Mouse (Mus musculus) forebrain, postnatal 0 days (tissue): Measurements from ENCODE around the gene Rbfox3. TPM values are rescaled to one million over a fixed set of nuclear protein-coding genes. Genes with fewer than 3 reads are reported as not detected.
"Not testable (repeated sequence)": the region's sequence is repeated elsewhere in the genome, so short reads cannot be mapped to it uniquely, and the experiment has no call there.

Experiments used
- ATAC-seq: fragments of 200-750 bp; cut with Nextera tagmentation; 2 replicates; pipeline ENCODE4 v1.8.0; 2017; ENCODE audit warnings: mild to moderate bottlenecking, moderate library complexity
- DNase-seq: peaks from one replicate; pipeline ENCODE4 v3.0.0-alpha.2; 2015
- H3K27ac ChIP-seq: fragments of 300-500 bp; sonication (generic); 2 replicates; pipeline ENCODE4 v1.5.1; 2014; ENCODE audit warnings: low read depth, mild to moderate bottlenecking, antibody characterized with exemption, low read length, moderate library complexity, mixed read lengths
- H3K27me3 ChIP-seq: fragments of 300-500 bp; sonication (generic); 2 replicates; pipeline ENCODE4 v1.6.1; 2014; ENCODE audit warnings: mild to moderate bottlenecking, low read length, mixed read lengths; ENCODE audit not compliant: insufficient read depth
- H3K36me3 ChIP-seq: fragments of 300-500 bp; sonication (generic); 2 replicates; pipeline ENCODE4 v1.6.1; 2014; ENCODE audit warnings: mild to moderate bottlenecking, moderate library complexity; ENCODE audit not compliant: insufficient read depth
- H3K4me1 ChIP-seq: fragments of 300-500 bp; sonication (generic); 2 replicates; pipeline ENCODE4 v1.6.1; 2014; ENCODE audit warnings: antibody characterized with exemption; ENCODE audit not compliant: insufficient read depth
- H3K4me2 ChIP-seq: fragments of 300-500 bp; sonication (generic); 2 replicates; pipeline ENCODE4 v1.6.1; 2014; ENCODE audit warnings: low read depth, mild to moderate bottlenecking, moderate library complexity
- H3K4me3 ChIP-seq: fragments of 300-500 bp; sonication (generic); 2 replicates; pipeline ENCODE4 v1.5.1; 2014; ENCODE audit warnings: low read depth, low read length, mixed read lengths
- H3K9ac ChIP-seq: fragments of 300-500 bp; sonication (generic); 2 replicates; pipeline ENCODE4 v1.6.1; 2014; ENCODE audit warnings: mild to moderate bottlenecking
- H3K9me3 ChIP-seq: fragments of 300-500 bp; sonication (generic); 2 replicates; pipeline ENCODE4 v1.6.1; 2016; ENCODE audit warnings: low read length
- CTCF ChIP-seq: sonication (generic); IDR thresholded peaks from 2 replicates; pipeline ENCODE4 v1.5.1; 2016; ENCODE audit warnings: antibody characterized with exemption, control low read depth, low read depth
- WGBS: fragments of 180-500 bp; shearing (Covaris S2); extraction: QIAGEN DNeasy Blood & Tissue Kit; methylation state at CpG from one replicate; pipeline ENCODE4 v1.1.7; 2014; 5-methylcytosine and 5-hydroxymethylcytosine counted together
- polyA plus RNA-seq: library from polyadenylated mRNA; unstranded; fragments of >200 nt; fragmentation: Nextera tagmentation; extraction: Ambion mirVana; gene quantifications from 2 replicates; pipeline ENCODE4 v1.2.1, GENCODE M21; 2015
- total RNA-seq: library from RNA; depleted of rRNA; stranded (reverse); fragments of >200 nt; gene quantifications from 2 replicates; pipeline ENCODE4 v1.2.3, GENCODE M21; 2014

The Rbfox3 gene
- total and polyA plus RNA-seq, 2 experiments from 2014 or later: 37.3 to 82.3 TPM

DNA sequence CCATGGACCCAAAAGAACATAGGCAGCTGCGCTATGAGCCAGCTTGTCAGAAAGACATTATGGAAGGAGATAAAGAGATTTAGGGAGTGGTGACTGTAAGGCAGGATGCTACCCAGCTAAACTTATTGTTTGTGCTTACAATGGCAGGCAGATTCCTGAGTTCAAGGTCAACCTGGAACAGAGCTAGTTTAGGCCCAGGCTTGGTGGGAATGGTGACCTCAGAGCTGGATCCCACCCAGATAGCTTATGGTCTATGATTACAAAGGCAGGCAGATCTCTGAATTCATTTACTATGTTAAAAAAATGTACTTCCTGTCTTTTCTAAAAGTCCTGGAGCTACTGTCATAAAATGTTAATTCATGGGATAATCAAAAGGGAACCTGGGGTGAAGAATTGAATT, 123.3 kb downstream of the Rbfox3 start:
- Histone ChIP-seq H3K36me3 (no peaks in the 10 kb centered on the region), H3K9me3 (no peaks in the 10 kb centered on the region), H3K4me1 (peaks cover 19% of the 10 kb centered on the region), H3K4me2 (no peak overlapping the region), H3K9ac (no peak overlapping the region), H3K27ac (no peak overlapping the region), H3K4me3 (no peak overlapping the region), H3K27me3 (no peaks in the 10 kb centered on the region)
- no peak for DNase-seq
- TF ChIP-seq CTCF: no peak
- WGBS: 98% methylated on average over 1 of the region's 1 CpGs
- no peak for ATAC-seq

DNA sequence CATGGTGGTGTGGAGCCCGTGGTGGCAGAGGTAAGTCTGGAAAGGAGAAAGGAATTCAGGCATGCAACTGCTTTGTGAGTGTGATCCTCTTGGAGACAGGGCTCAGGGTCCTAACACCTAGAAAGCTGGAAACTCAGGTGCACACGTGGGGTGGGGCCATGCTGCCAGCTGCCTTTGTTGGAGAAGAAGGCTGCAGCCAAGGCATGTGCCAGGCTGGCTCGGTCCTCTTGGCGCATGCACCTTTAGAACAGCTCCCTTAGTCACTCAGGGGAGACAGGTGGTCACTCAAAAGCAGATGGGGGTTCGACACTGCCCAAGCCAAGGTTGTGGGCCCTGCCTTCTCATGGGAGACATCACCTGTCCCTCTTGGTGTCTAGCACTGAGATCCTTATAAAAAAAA, 128.7 kb downstream of the Rbfox3 start:
- DNase-seq (no peak), ATAC-seq (no peak)
- no peak overlapping the region for H3K27ac ChIP-seq

DNA sequence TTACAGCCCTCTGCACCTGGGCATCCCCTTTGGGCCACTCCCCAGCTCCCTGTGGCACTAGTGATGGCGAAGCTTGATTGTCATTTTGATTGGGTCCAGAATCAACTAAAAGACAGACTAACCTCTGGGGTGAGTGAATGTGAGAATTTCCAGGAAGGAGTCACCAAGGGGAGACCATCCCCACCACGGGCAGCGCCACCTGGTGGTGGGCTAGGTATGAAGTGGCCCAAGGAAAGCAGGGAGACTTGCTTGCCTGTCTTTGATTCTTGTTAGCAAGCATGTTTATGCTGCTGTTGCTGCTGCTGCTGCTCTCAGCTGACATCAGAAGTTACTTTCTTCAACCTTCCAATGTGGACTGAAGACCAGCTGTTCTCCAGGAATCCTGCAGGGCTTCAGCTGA, 135.6 kb downstream of the Rbfox3 start:
- ATAC-seq (no peak), DNase-seq (no peak)
- Histone ChIP-seq H3K9ac (no peak overlapping the region), H3K27ac (no peak overlapping the region), H3K36me3 (no peaks in the 10 kb centered on the region), H3K4me2 (no peak overlapping the region), H3K27me3 (no peaks in the 10 kb centered on the region), H3K9me3 (no peaks in the 10 kb centered on the region), H3K4me1 (no peaks in the 10 kb centered on the region), H3K4me3 (no peak overlapping the region)
- TF ChIP-seq CTCF: peak; percentile 71
- WGBS: 21% methylated on average over 3 of the region's 3 CpGs

More for the DNA sequence above, 128.7 kb downstream of the Rbfox3 start:
- H3K9ac ChIP-seq: no peak overlapping the region
- H3K9me3 ChIP-seq: no peaks in the 10 kb centered on the region
- no peak overlapping the region for H3K4me2 ChIP-seq
- 89% methylated on average over 5 of the region's 5 CpGs for WGBS
- H3K36me3 ChIP-seq: no peaks in the 10 kb centered on the region
- TF ChIP-seq CTCF: no peak
- H3K27me3 ChIP-seq: no peaks in the 10 kb centered on the region
- H3K4me1 ChIP-seq: no peaks in the 10 kb centered on the region
- no peak overlapping the region for H3K4me3 ChIP-seq

DNA sequence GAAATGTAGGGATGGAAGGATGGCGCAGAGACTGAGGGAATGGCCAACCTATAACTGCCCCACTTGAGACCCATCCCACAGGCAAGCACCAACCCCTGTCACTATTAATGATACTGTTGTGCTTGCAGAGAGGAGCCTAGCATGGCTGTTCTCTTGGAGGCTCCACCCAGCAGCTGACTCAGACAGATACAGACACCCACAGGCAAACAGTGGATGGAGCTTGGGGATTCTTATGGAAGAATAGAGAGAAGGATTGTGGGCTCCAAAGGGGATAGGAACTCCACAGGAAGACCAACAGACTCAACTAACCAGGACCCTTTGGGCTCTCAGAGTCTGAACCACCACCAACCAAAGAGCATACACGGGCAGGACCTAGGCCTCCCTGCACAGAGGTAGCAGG, 136.6 kb downstream of the Rbfox3 start:
- not testable (repeated sequence) for H3K27ac ChIP-seq, ATAC-seq
- WGBS: 82% methylated on average over 2 of the region's 2 CpGs

DNA sequence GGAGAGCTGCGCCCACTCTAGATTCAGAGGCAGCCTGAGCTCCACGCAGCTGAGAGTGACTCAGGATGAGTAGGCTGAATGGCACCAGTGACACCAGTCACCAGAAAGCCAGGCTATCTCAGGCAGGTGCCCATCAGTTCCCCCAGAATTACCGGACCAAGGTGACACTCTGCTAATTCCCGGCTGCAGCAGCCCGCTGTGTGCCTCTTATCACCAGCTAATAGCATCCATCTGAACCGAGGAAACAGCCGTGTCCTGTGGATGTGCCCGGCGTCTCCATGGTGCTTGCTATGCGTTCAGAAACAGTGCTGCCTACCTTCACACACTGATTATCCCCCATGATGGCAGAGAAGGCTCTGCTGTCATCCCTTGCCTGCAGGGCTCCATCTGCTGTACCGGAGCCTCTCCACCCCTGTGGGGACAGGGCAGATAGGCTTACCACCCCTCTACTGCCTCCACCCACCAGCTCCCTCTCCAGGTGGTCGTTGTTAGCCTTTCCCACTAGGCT, 138.3 kb downstream of the Rbfox3 start:
- Histone ChIP-seq H3K27ac (no peak overlapping the region), H3K9me3 (no peaks in the 10 kb centered on the region), H3K4me3 (no peak overlapping the region), H3K9ac (no peak overlapping the region), H3K4me1 (no peaks in the 10 kb centered on the region; the same call in 1 of the 2 replicates), H3K36me3 (no peaks in the 10 kb centered on the region), H3K27me3 (no peaks in the 10 kb centered on the region), H3K4me2 (no peak overlapping the region)
- TF ChIP-seq CTCF: no peak
- DNase-seq (no peak), ATAC-seq (no peak)
- WGBS: 56% methylated on average over 12 of the region's 12 CpGs

More for the DNA sequence above, 136.6 kb downstream of the Rbfox3 start:
- not testable (repeated sequence) for H3K4me3 ChIP-seq, H3K4me2 ChIP-seq, H3K4me1 ChIP-seq, DNase-seq, H3K9ac ChIP-seq, H3K27me3 ChIP-seq, H3K36me3 ChIP-seq, H3K9me3 ChIP-seq

DNA sequence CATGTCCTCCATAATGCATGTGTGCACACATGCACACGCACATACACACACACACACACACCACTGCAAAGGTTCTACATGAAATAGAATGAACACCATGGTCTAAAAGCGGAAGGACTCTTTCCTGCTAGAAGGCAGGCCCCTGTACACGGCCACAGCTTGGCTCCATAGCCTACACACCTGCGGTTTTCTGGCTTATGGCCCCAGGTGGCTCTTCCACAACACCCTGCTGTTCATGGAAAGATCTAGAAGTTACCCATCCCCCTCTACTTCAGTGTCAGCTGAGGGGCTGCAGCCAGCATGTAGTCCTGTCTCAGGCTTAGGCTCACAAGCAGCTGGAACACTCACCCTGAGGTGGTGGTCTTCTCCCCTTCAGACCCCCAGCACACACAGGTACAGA, 140.0 kb downstream of the Rbfox3 start:
- WGBS: 88% methylated on average over 4 of the region's 4 CpGs
- ATAC-seq: no peak
- H3K9ac ChIP-seq: no peak overlapping the region

DNA sequence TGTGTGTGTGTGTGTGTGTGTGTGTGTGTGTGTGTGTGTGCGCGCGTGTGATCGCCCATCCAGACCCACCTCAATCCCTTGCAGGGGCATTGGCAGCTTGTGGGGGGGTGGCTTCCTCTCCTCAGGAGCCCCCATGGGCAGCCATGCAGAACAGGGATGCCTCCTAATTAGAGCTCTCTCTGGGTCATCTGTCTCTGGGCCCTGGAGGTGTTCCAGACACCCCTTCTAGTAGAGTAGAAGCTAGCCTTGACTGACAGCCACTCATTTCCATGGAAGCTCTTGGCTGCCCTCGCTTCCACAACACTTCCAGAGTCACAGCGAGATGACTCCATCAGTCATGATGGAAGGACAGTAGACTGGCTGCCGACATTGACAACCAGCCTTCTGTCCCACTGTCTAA, 140.6 kb downstream of the Rbfox3 start:
- whole genome bisulfite sequencing: 95% methylated on average over 7 of the region's 7 CpGs
- ATAC-seq: no peak
- H3K4me1 ChIP-seq: no peaks in the 10 kb centered on the region; the same call in 1 of the 2 replicates
- no peak overlapping the region for H3K4me2 ChIP-seq
- no peak overlapping the region for H3K4me3 ChIP-seq
- DNase-seq: no peak
- no peaks in the 10 kb centered on the region for H3K9me3 ChIP-seq
- H3K27ac ChIP-seq: no peak overlapping the region
- TF ChIP-seq CTCF: no peak
- H3K36me3 ChIP-seq: no peaks in the 10 kb centered on the region
- H3K9ac ChIP-seq: no peak overlapping the region
- H3K27me3 ChIP-seq: no peaks in the 10 kb centered on the region

More for the DNA sequence above, 140.0 kb downstream of the Rbfox3 start:
- Histone ChIP-seq H3K27me3 (no peaks in the 10 kb centered on the region), H3K4me2 (no peak overlapping the region), H3K4me1 (no peaks in the 10 kb centered on the region; the same call in 1 of the 2 replicates), H3K4me3 (no peak overlapping the region), H3K27ac (no peak overlapping the region), H3K9me3 (no peaks in the 10 kb centered on the region), H3K36me3 (no peaks in the 10 kb centered on the region)
- TF ChIP-seq CTCF: no peak
- no peak for DNase-seq
